Mouse (Mus musculus): ENCODE measurements around the gene Smco1.

DNA sequence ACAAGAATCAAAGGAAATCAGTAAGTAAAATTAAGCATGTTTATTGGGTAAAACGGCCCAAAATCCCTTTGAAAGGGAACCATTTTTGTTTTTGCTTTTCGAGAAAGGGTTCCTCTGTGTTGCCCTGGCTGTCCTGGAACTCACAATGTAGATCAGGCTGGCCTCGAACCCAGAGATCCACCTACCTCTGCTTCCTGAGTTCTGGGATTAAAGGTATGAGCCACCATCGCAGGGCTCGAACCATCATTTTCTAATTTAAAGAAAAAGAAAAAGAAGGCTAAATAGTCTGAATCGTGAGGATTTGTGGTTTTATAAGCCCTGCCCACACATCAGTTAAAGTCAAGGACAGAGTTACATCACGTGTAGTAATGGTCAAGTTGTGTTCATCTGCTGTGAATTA is 7.1 kb downstream of the Smco1 start:
- TF ChIP-seq CTCF (conservative IDR thresholded peaks at IDR 0.05 in 1 of 2, IDR thresholded peaks at IDR 0.05 in 1 of 2; ENCODE audit: low read depth in 2 of 2, low read length in 2 of 2) (no peak), CHD1 (IDR thresholded peaks at IDR 0.05; ENCODE audit: low read depth, low read length) (peak; percentile 90; the same call in 1 of the 2 replicates), POLR2A (IDR thresholded peaks at IDR 0.05; ENCODE audit: low read depth, low read length) (no peak), SIN3A (IDR thresholded peaks at IDR 0.05; ENCODE audit: low read length) (no peak)
